Mouse (Mus musculus) cerebellum, adult 2 months (tissue): Measurements from ENCODE around the gene Nrxn3. TPM values are rescaled to one million over a fixed set of nuclear protein-coding genes. Genes with fewer than 3 reads are reported as not detected.

Source experiments
- DNase-seq, 2 experiments: peaks; one replicate each; pipeline ENCODE4 v3.0.0; 2021
- H3K27ac ChIP-seq: fragments of 200-500 bp; 2 replicates; pipeline ENCODE4 v1.5.1; 2012; ENCODE audit warnings: low read length, control low read depth, inconsistent platforms; ENCODE audit not compliant: insufficient read depth
- H3K27me3 ChIP-seq: fragments of 200-500 bp; 2 replicates; pipeline ENCODE4 v1.6.1; 2012; ENCODE audit warnings: inconsistent platforms, mild to moderate bottlenecking, low read length, moderate library complexity; ENCODE audit not compliant: control insufficient read depth, insufficient read depth
- H3K4me1 ChIP-seq: fragments of 200-500 bp; 2 replicates; pipeline ENCODE4 v1.6.1; 2011; ENCODE audit warnings: low read length; ENCODE audit not compliant: control insufficient read depth, insufficient read depth
- H3K4me3 ChIP-seq: fragments of 200-500 bp; replicated peaks from 2 replicates; pipeline ENCODE3; 2011; ENCODE audit warnings: mild to moderate bottlenecking, low read depth, low read length, control low read depth; ENCODE audit not compliant: insufficient read depth
- CTCF ChIP-seq: fragments of 200-500 bp; IDR thresholded peaks from 2 replicates; pipeline ENCODE4 v1.5.1; 2011; ENCODE audit warnings: low read depth, mild to moderate bottlenecking, control low read depth, low read length, moderate library complexity, borderline replicate concordance; ENCODE audit not compliant: insufficient read depth
- POLR2A ChIP-seq: fragments of 200-500 bp; IDR thresholded peaks from 2 replicates; pipeline ENCODE4 v1.6.1; 2011; ENCODE audit warnings: low read length, control low read depth, borderline replicate concordance; ENCODE audit not compliant: insufficient read depth
- WGBS: fragments of 180-500 bp; shearing (Covaris S2); methylation state at CpG from one replicate; pipeline ENCODE4 v1.1.7; 2018; 5-methylcytosine and 5-hydroxymethylcytosine counted together
- polyA plus RNA-seq: library from polyadenylated mRNA; depleted of rRNA; stranded (reverse); fragments of >200 nt; gene quantifications from 2 replicates; pipeline ENCODE4 v1.2.3, GENCODE M21; 2012

Gene Nrxn3
- polyA plus RNA-seq, 1 experiment: 101 TPM

GRCm38 (mm10) chr12:89179970-89180666 is 457.4 kb downstream of the Nrxn3 start:
- no peaks in the 10 kb centered on the region for H3K4me1 ChIP-seq
- 50% methylated on average over 13 of the region's 13 CpGs for WGBS
- no peaks in the 10 kb centered on the region for H3K27me3 ChIP-seq
- no peak overlapping the region for H3K4me3 ChIP-seq
- TF ChIP-seq CTCF (no peak), POLR2A (no peak)
- DNase-seq: no peak
- no peak overlapping the region for H3K27ac ChIP-seq

DNA sequence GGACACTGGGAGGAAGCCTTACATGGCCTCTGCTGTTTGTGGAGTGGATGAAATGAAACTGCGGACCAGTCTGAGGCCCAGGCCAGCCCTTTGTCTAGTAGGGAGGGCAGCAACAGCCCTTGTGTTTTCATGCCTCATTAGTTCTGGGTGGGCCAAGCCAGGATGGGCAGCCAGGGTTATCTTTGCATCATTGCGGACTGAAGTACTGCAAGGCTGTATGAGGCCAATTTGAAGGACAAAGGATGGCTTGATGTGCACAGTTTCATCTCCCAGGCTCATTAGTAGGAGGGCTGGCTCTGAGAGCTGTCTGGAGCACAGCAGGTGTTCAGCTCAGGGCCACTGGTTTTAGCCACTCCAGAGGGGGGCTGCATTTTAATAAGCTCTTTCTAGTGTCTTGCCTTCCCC is 458.5 kb downstream of the Nrxn3 start:
- no peaks in the 10 kb centered on the region for H3K4me1 ChIP-seq
- H3K27me3 ChIP-seq: no peaks in the 10 kb centered on the region
- H3K27ac ChIP-seq: no peak overlapping the region
- TF ChIP-seq POLR2A: no peak
- no peak for TF ChIP-seq CTCF
- DNase-seq: no peak
- H3K4me3 ChIP-seq: no peak overlapping the region
- 28% methylated on average over 2 of the region's 2 CpGs for WGBS

- H3K4me3 ChIP-seq: no peak overlapping the region
- TF ChIP-seq CTCF: no peak
- no peak for TF ChIP-seq POLR2A
- WGBS: 46% methylated on average over 10 of the region's 10 CpGs
Observed at GRCm38 (mm10) chr12:89198764-89199525, 476.3 kb downstream of the Nrxn3 start.

GRCm38 (mm10) chr12:89211608-89212007 is 488.9 kb downstream of the Nrxn3 start:
- H3K27ac ChIP-seq: no peak overlapping the region
- TF ChIP-seq CTCF (no peak), POLR2A (no peak)
- WGBS: 46% methylated on average over 2 of the region's 2 CpGs
- no peaks in the 10 kb centered on the region for H3K4me1 ChIP-seq
- H3K4me3 ChIP-seq: no peak overlapping the region
- DNase-seq: no peak
- no peaks in the 10 kb centered on the region for H3K27me3 ChIP-seq

More at GRCm38 (mm10) chr12:89198764-89199525, 476.3 kb downstream of the Nrxn3 start:
- no peaks in the 10 kb centered on the region for H3K27me3 ChIP-seq
- H3K27ac ChIP-seq: no peak overlapping the region
- no peak for DNase-seq
- H3K4me1 ChIP-seq: no peaks in the 10 kb centered on the region

DNA sequence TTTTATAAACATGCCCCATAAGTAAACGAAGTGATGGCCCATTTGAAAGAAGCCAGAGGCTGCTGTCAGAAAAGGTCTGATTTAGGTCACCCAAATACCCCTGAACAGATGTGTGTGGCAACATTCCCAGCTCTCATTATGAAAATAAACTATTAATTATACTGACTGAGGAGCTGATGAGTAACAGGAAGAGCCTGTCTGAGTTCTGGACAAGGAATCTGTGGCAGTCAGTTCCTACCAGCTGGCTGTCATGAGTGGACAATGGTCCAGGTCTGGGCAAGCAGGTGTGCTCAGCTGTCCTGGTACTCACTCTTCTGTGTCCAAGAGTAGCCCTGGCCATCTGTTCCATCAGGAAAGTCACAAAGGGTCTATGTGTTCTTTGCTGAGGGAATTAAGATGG is 517.1 kb downstream of the Nrxn3 start:
- Histone ChIP-seq H3K27me3 (no peaks in the 10 kb centered on the region), H3K4me1 (no peaks in the 10 kb centered on the region), H3K27ac (no peak overlapping the region), H3K4me3 (no peak overlapping the region)
- no peak for DNase-seq
- TF ChIP-seq POLR2A (no peak), CTCF (no peak)
- 23% methylated on average over 1 of the region's 1 CpGs for WGBS

DNA sequence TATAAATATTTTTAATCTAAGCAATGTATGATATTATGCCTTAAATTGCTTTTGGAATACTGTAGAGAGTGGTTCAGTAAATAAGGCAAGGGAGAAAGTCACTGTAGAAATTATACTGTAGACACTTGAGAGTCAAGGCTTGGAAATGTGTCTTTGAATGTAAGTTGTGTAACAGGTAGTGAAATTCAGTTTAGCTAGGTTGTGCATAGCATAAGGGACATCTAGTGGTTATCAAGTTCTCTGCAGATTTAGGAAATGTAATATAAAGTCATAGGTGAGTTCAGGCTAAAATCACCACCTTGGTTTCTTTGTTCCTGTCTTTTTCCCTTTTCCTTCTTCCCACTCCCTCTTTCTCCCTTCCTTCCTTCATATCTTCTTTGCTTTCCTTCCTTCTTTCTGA is 518.9 kb downstream of the Nrxn3 start:
- no peak overlapping the region for H3K27ac ChIP-seq
- H3K4me1 ChIP-seq: no peaks in the 10 kb centered on the region
- no peak for DNase-seq
- no peak overlapping the region for H3K4me3 ChIP-seq
- no peak for TF ChIP-seq CTCF
- no peaks in the 10 kb centered on the region for H3K27me3 ChIP-seq

GRCm38 (mm10) chr12:89242476-89242875 is 519.8 kb downstream of the Nrxn3 start:
- no peak for DNase-seq
- Histone ChIP-seq H3K4me3 (no peak overlapping the region), H3K27ac (no peak overlapping the region), H3K27me3 (no peaks in the 10 kb centered on the region), H3K4me1 (no peaks in the 10 kb centered on the region)
- TF ChIP-seq CTCF (no peak), POLR2A (no peak)
- WGBS: 41% methylated on average over 1 of the region's 1 CpGs
